Mouse (Mus musculus) heart, postnatal 4 days (tissue): ENCODE results near the gene Ugt1a9. TPM values are rescaled to one million over a fixed set of nuclear protein-coding genes. Genes with fewer than 3 reads are reported as not detected.
A peak's percentile ranks its signal among the peaks of the same experiment; 100 is the strongest.
"Not testable (repeated sequence)": the region's sequence is repeated elsewhere in the genome, so short reads cannot be mapped to it uniquely, and the experiment has no call there.

Source experiments
- DNase-seq: peaks from one replicate; pipeline ENCODE4 v3.0.0; 2021
- total RNA-seq, 2 experiments: library from RNA; stranded (reverse); gene quantifications; 2 replicates each; pipeline ENCODE4 v1.2.3; 2021

The Ugt1a9 gene
- total RNA-seq, 2 experiments from 2014 or later = not detected

DNA sequence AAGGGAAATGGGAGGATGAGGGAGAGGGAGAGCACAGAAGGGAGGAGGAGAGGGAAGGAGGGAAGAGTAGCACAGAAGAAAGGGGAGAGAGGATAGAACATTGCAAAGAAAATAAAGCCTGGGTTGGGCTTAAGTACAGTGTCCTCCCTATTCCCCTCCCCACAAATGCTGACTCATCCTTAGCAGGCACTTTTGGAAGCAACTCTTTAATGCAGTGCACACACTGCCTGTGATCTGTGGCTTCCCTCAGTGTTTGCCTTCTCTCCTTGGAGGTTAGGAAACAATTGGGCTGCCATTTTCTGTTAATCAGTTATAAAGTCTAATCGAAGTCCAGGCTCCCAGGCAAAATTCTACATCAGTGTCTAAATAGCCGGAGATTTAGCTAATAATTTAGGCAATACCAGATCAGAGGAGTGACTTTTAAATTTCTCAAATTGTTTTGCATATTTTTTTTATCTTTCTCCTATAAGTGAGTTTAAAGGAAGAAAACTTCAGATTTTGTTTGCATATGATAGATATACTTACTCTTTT lies 38.5 kb downstream of the Ugt1a9 start:
- DNase-seq = not testable (repeated sequence)

GRCm38 (mm10) chr1:88109604-88110003 lies 39.0 kb downstream of the Ugt1a9 start:
- DNase-seq = not testable (repeated sequence)

DNA sequence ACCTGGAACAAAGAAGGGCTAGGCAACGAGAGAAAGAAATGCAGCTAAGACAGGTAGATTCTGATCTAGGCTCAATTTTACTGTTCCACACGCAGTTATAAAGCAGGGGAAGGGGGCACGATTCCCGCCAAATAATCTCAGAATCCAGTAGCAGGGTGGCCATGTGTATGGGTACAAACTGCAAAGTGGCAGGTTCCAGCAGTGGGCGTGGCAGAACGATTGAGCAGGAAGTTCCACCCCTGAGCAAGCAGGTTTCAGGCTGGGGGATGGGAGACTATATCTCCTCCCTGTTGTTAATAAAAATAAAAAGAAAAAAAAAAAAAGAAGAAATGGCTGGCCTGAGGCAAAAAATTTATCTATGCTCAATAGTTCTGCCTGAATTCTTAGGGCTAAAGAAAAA lies 42.2 kb downstream of the Ugt1a9 start:
- not testable (repeated sequence) for DNase-seq

DNA sequence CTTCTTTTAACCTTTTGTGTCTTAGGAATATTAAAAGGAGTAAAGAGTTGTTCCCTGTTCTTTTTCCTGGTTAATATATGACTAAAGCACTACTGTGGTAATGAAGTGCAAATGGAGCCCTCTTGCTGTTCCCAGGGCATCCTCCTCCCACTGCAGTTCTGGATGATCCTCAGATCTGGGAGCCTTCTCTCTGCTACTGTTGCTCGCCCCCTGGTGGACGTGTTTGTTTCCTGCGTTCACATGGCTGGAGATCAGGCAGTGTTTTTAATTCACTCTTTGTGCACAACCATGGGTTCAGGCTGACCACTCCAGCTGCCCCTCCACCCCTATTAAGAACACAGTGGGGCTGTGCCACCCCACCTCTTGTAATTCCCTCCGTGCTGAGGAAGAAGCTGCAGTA lies 50.0 kb downstream of the Ugt1a9 start:
- DNase-seq = not testable (repeated sequence)

DNA sequence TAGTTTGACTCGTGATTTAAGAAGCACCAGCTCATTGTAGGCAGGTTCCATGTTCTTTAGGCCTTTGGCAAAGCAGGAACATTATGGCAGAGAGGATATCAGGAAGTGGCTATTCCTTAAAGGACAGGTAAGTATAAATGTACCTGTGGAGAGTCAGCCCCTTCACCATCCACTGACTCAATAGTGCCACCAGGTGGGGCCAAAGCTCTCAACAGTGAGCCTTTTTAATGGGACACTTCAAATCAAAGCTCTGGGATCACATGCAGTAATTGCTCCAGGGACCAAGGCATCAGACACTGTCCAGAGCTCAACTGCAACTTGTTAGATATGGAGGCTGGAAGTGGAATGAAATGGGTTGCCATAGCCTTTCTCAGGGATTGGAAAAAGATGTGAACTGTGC lies 50.9 kb downstream of the Ugt1a9 start:
- not testable (repeated sequence) for DNase-seq

GRCm38 (mm10) chr1:88125827-88126360 lies 55.3 kb downstream of the Ugt1a9 start:
- DNase-seq = not testable (repeated sequence)

DNA sequence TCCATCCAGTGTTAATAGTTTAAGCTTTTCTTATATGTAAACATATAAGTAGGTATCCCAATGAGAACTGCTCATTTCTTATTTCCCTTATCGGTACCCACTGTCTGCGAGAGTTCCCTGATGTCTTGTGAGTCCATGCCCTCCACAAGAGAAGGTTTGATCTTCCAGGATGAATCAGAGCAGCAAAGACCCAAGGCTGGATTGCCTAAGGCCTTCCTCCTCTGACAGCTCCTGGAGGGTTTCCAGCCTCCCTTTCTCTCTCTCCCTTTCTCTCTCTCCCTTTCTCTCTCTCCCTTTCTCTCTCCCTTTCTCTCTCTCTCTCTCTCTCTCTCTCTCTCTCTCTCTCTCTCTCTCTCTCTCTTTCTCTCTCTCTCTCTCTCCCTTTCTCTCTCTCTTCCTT lies 58.5 kb downstream of the Ugt1a9 start:
- DNase-seq = not testable (repeated sequence)

GRCm38 (mm10) chr1:88130223-88130622 lies 59.6 kb downstream of the Ugt1a9 start:
- DNase-seq = not testable (repeated sequence)

DNA sequence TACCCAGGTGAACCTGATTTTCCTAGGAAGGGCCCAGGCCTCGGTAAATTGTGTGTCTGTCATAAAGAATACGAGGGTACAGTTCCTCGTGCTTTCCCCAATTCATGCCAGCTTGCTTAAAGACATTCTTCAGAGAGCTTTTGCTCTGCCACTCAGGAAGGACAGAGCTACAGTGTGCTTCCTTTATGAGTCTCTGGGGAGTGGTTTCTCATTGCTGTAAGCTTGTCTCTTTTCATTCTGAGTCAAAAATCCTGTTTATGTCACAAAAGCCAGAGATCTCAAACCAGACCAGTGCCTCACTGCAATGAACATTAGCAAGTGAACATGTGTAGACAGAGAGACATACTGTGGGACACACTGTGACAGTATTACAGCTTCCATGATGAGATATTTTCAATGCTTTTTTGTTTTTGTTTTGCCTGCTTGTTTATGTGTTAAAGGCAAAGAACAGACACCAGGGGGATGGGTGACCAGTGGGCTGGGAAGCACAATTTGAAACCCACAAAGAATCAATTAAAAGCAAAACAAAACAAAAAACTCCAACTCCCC lies 63.4 kb downstream of the Ugt1a9 start:
- no peak for DNase-seq

- not testable (repeated sequence) for DNase-seq
These were observed 63.9 kb downstream of the Ugt1a9 start, which contains the start of gene Ugt1a6a for GRCm38 (mm10) chr1:88134457-88135011. Gene Ugt1a6a (plus strand): TSS chr1:88134809.

- not testable (repeated sequence) for DNase-seq
These were observed 64.8 kb downstream of the Ugt1a9 start for GRCm38 (mm10) chr1:88135229-88135904.

GRCm38 (mm10) chr1:88136646-88137045 lies 66.0 kb downstream of the Ugt1a9 start:
- no peak for DNase-seq

- DNase-seq = no peak
These were observed 66.7 kb downstream of the Ugt1a9 start for GRCm38 (mm10) chr1:88137264-88137663.

- DNase-seq = no peak
These were observed 67.5 kb downstream of the Ugt1a9 start for GRCm38 (mm10) chr1:88138145-88138544.

DNA sequence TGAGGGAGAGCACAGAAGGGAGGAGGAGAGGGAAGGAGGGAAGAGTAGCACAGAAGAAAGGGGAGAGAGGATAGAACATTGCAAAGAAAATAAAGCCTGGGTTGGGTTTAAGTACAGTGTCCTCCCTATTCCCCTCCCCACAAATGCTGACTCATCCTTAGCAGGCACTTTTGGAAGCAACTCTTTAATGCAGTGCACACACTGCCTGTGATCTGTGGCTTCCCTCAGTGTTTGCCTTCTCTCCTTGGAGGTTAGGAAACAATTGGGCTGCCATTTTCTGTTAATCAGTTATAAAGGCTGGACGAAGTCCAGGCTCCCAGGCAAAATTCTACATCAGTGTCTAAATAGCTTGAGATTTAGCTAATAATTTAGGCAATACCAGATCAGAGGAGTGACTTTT lies 69.9 kb downstream of the Ugt1a9 start:
- DNase-seq = not testable (repeated sequence)

DNA sequence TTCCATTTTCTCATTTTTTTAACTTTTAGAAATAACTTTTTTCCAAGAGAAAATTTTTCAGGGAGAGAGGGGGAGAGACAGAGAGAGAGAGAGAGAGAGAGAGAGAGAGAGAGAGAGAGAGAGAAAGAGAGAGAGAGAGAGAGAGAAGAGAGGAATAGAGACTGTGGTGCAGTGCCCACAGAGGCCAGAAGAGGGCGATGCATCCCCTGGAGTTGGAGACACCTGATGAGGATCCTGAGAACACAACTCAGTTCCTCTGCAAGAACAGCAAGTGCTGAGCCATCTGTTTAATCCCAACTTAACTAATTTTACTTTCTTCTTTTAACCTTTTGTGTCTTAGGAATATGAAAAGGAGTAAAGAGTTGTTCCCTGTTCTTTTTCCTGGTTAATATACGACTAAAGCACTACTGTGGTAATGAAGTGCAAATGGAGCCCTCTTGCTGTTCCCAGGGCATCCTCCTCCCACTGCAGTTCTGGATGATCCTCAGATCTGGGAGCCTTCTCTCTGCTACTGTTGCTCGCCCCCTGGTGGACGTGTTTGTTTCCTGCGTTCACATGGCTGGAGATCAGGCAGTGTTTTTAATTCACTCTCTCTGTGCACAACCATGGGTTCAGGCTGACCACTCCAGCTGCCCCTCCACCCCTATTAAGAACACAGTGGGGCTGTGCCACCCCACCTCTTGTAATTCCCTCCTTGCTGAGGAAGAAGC lies 73.5 kb downstream of the Ugt1a9 start:
- DNase-seq = peak; percentile 61

DNA sequence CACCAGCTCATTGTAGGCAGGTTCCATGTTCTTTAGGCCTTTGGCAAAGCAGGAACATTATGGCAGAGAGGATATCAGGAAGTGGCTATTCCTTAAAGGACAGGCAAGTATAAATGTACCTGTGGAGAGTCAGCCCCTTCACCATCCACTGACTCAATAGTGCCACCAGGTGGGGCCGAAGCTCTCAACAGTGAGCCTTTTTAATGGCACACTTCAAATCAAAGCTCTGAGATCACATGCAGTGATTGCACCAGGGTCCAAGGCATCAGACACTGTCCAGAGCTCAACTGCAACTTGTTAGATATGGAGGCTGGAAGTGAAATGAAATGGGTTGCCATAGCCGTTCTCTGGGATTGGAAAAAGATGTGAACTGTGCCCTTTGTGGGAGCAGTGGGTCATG lies 74.7 kb downstream of the Ugt1a9 start:
- DNase-seq = not testable (repeated sequence)

DNA sequence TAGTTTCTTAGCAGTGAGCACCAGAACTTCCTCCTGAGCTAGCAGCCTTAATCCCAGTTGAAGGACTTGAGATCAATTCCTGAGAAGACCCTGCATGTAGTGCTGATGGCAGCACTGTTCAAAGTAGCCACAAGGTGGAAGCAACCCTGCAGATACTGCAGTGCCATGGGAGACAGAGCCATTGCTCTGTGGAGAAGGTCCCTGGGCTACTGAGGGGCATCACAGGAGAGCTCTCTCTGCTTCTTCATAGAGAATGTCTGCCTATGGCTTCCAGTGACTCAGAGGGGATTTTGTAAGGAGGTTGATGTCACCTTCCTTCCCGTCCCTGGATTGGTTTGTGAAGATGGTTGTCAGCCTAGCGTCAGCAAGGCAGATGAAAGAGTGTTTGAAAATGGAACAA lies 79.5 kb downstream of the Ugt1a9 start:
- not testable (repeated sequence) for DNase-seq

- no peak for DNase-seq
These were observed 87.8 kb downstream of the Ugt1a9 start for GRCm38 (mm10) chr1:88158430-88158829.

GRCm38 (mm10) chr1:88165711-88166110 lies 95.1 kb downstream of the Ugt1a9 start, which contains the start of gene Ugt1a5:
Gene Ugt1a5 (plus strand): TSS chr1:88166012.
- DNase-seq = no peak

- DNase-seq = not testable (repeated sequence)
These were observed 101.6 kb downstream of the Ugt1a9 start for GRCm38 (mm10) chr1:88172190-88172589.

GRCm38 (mm10) chr1:88179657-88180056 lies 109.1 kb downstream of the Ugt1a9 start:
- DNase-seq = no peak
